Mouse (Mus musculus): ENCODE results near the gene Sumf1.

GRCm38 (mm10) chr6:108098171-108098845, 87.1 kb downstream of the Sumf1 start:
- peak; percentile 51; the same call in 1 of the 2 replicates for TF ChIP-seq CTCF (IDR thresholded peaks at IDR 0.05; ENCODE audit: extremely low read depth, insufficient read depth, insufficient read length, insufficient replicate concordance)
- no peak for TF ChIP-seq POLR2A (IDR thresholded peaks at IDR 0.05; ENCODE audit: low read depth, low read length)

Data from spleen, adult 2 months (tissue).